Mouse (Mus musculus): ENCODE results near the gene Msn.

Msn gene

DNA sequence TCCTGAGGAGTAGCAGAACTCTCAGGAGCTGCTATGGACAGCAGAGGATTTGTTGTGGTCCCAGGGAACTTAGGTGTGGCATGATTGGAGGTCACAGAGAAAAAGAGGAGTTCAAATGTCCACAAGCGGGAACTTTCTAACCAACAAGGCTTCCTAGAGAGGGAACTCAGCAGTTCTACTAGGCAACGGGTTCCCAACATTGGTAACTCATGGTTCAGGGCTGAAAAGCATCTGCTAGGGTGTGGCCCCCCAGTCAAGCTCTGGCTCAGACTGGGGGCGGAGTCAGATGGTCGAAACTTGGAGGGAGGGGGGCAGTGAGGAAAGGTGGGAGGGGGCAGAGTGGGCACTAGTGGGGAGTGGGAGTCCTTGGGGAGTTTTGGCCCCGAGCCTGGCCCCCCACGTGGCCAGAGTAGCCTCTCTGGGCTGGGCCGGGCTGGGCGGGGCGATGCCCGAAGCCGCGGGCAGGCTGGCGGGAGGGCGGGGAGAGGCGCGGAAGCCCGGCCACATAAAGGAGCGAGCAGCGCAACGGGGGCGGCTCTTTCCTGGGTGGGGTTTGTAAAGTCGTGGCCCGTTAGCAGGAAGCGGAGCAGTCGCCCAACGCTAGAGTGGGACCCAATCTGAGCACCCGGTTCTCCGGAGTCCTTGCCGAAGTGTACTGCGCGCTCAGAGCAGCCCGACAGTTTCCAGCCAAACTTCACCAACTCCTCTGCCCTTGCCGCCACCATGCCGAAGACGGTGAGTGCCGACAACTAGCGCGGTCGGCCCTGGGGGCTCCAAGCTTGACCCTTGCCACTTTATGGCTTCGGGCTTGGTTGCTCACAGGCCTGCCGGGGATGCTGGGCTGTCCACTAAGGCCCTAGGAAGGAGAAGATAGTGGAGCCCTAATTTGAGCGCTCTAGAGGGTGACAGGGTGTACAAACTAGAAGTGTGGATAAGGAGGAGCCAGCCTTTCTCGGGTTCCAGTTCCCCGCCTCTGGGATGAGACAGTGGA, at the start of gene Msn:
TSS of gene Msn (plus strand) at position 534 of the 991 bp plus-strand sequence.
- DNase-seq = no peak

DNA sequence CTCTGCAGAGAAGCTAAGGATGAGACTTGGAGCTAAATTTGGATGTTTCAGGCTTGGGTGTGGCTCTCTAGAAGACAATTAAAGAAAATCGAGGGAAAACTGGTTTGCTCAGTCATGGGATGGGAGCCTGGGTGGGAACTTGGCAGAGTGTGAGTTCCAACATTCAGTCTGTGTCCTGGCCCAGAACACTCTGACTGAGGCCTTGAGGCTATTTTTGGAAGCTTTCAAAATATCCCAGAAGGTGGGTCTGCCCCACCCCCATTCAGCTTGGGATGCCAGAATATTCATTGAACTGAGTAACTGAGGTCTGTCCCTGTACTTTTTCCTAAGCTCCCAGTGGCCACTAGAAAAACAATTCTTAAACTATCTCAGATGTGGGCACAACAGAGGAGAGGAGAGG, 43.0 kb upstream of the Msn start:
- DNase-seq = no peak

DNA sequence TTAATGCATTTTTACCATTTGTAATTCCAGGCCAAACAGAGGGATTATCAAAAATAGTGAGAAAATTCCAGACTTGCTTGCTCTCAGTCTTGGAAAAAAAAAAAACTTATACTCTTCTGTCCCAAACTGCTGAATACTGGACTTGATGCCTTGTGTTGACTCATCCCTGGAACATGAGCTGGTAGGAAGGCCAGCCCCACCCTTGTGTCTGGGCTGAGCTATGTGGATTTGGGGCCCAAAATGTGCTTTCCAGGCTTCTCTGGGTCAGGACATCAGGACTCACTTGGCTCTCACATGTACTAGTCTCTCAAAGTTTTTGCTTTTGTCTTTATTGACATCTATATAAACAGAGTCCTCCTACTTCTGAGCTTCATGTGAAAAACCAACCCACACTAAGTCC, 18.1 kb upstream of the Msn start:
- no peak for DNase-seq

DNA sequence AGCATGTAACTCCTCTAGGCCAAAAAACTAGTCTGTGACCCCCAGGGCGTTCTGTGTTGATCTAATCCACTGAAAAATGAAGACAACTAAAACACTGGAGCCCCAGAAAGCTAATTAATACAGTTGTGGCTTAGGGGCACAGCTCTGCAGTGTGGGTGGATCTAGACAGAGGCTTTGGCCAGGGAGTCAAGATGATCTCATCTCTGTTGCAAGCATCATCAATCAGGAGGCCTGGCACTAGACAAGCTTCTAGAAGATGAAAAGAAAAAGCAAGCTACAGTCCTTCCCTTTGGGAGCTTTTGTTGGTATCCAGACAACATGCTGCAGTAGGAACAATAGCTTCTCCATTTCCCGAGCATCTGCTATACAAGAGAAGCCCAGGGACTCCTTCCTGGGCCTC, 9.6 kb upstream of the Msn start:
- DNase-seq = no peak

DNA sequence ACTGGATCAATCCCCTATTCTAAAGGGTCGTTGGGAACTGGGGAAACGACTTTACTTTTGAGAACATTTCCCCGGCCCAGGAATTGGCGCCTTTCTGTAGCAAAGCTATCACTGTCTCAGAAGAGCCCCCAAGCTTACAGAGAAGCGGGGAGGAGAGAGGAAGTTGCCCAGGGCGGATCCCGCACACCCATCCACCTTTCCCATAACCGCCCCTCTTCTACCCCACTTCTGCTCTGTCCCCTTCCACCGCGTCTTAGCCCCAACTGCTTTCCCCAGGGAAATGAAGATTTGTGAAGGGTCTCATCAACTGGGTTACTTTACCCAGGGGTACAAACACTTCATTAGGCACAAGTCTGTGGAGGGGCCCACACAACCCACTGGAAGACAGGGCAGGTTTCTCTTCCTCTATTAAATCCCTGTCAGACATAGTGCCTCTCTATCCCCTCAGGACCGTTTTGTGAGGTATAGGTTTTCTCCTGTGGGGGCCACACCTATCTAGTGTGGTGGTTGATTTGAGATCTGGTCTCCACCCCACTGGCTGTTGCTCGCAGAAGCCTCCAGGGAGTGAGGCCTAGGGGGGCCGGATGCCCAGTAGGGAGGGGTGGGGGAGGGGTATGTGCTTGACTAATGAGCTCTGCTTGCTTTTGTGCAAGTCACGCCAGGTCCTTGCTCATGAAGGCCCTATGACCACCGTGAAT, 820 bp downstream of the Msn start:
- no peak for DNase-seq

DNA sequence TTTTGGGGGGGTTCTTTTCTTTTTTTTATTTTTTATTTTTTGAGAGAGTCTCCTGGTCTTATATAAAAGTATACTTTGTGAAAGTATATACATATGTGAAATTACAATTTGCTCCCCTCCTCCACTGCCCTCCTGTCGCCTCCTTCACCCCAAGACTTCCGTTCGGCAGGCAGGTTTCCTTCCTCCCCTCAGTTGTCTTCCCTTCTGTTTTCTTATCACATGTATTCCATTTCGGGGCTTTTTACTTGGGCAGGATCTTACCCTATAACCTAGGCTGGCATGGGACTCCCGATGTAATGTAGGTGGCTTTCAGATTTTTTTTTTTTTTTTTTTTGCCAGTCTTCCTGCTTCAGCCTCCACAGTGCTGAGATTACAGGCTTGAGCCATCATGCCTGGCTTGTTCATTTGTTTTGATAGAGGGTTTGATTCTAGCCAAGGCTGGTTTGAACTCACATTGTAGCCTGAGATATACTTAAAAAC, 1.7 kb downstream of the Msn start:
- no peak for DNase-seq

DNA sequence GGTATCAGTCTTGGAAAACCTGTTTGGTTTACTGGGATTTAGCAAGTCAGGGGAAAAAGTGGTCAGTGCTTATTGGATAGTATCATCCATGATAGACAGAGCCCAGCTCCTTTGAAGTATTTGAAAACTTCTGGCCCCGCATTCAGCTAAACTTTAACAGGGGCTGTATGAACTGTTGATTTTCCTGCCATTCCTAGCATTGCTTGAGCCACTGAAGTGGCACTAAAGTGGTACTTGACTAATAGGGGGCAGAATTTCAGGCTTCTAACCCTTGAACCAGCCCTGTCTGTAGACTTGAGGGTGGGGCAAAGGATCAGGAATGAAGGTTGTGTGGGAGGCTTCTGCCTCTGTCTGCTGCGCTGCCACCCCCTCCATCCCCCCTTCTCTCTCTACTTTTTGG, 3.2 kb downstream of the Msn start:
- no peak for DNase-seq

DNA sequence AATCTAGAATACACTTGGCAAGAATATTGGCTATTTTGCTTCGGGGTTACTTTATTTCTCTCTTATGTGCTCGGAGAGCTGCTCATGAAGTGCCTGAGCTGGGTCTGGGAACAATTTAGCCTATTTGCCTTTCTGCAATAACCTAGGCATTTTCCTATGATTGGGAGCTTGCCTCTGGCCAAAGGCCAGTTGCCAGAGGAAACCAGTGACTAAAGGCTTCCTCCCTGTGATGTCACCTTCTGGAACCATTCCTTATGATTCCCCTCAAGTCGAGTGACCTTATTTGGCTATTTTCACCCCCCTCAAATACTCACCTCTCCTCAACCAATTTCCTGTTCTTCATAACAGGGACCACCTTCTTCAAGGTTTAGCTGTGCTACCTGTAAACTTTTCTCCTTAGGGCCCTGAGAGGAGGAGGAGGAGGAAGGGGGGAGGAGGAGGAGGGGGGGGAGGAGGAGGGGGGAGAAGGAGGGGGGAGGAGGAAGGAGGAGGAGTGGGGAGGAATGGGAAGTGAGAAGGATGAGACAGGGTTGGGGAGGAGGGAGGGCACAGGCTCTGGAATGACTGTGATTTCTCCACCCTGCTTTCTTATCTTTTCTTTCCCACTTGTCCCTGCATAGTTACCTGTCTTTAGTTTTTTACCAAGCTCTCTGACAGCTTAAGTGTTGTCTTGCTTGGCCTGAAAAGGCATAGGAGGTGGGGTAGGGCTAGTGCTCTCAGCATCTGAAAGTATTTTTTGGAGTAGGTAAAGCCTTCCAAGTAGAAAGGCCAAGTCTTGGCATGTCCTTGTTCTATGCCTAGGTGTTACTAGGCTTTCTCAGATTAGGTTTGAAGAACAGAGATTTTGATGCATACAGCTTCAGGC, 11.8 kb downstream of the Msn start:
- DNase-seq = peak; percentile 6

DNA sequence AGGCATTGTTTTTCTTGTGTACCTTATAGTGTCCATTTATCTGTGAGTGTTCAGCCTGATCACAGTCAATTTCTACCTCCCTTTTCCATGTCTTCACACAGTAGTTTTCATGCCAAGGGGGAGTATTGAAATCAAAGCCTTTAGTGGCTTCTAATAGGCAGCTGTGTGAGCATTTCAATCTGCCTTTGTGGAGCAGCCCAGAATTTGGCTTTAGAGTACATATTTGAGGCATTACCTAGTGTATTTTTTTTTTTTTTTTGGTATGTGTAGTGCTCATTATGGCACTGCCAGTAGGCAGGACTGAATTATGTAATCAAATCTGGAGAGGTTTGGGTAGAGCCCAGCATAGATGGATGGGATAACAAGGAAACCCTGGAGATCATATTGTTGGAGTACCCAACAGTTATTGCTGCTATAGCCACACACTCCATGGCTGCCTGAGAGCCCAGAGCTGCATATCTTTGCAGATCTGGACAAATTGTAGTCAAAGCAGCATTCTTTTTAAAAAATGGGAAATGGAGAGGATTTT, 17.3 kb downstream of the Msn start:
- DNase-seq = no peak

DNA sequence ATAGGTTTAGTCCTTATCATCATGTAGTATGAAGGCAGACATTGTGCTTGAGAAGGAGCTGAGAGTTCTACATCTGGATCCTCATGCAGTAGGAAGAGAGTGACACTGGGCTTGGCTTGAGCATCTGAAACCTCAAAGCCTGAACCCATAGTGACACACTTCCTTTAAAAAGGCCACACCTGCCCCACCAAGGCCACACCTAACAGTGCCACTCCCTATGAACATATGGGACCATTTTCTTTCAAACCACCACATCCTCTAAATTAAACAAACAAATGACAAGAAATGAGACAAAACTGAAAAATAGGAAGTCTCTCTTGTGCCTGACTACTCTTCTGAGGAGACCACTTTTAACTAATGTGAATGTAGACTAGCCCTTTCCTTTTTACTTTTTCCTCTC, 19.7 kb downstream of the Msn start:
- no peak for DNase-seq

DNA sequence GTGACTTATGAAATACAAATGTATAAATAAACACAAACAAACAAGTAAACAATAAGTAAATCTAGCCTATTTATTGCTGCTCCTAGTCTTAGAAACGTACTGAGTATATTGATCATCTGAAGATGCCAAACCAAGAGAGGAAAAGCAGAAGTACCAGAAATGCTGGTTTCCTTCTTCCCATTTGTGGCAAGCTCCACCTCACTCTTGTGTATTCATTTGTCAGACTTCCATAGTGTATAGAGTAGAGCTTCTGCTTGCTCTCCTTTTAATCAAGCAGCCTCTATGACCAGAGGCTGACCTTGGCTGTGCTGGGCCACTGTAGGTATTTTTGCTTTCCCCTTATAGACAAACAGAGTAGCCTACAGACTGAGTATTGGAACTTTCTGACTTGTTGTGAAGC, 21.5 kb downstream of the Msn start:
- DNase-seq = no peak

DNA sequence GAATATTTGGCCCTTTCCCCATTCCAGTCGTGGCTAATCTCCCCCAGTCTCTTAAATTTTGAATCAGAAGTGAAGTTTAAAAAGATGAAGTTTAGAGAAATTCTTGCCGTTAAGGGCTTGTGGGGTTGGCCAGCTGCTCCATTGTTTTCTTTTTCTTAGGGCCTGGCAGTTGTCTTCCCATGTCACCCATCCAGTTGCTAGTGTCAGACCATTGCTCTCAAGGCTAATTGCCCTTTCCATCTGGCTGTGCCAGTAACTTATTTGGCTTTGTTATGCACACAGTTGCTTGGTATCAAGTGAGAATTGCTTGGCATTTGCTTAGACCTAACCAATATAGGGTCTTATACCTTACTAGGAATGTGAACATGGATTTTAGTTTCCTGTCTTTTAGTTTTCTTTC, 24.2 kb downstream of the Msn start:
- no peak for DNase-seq

DNA sequence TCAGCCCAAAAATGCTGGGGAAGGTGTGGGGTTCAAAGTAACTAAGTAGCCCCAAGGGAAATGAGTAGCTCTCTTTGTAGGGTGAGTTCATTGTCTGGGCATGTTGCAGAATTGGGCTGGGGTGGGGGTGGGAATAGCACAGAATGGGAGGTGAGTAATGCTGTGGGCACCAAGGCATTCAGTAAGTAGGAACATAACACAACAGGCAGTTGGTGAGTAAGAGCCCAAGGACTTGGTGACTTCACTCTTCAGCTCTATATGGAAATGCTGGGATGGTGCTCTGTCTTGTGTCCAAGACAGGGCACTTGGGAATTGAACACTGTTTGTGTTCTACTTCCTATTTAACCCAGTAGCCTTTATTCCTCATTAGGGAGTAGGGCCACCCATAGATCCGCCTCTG, 26.1 kb downstream of the Msn start:
- no peak for DNase-seq

DNA sequence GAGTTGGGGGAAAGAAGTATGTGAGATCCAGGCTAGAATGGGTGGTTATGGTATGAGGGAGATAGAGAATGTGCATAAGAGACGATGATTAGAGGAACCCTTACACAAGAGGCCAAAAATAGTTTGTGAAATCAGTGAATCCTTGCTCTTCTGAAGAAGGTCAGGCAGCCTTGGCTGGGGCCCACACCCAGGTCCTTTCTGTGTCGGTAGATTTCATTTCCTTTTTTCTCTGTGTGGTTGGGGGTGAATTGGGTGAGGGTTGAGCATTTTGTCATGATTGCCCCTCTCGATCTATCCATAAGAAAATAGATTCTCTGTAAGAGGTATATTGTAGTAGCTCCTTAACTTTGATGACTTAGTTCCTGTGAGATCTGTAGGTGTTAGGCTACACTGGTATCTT, 31.0 kb downstream of the Msn start:
- DNase-seq = no peak

DNA sequence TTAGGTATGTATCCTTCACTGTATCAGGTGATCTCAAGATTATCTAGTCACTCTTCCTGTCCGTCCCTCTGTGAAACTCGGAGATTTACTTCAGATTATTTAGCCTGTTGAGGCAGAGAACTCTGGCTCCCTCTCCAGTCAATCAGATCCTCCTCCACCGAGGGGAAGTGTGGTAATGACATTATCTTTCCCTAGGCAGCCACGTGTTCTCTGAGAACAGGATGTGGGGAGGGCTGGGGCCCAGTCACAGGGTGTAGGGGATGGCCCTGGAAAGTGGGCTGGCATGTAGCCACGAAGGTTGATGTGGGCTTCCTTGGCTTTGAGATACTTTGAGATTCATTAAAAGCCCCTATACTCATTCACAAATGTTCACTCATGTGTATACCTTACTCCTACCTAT, 34.3 kb downstream of the Msn start:
- no peak for DNase-seq

DNA sequence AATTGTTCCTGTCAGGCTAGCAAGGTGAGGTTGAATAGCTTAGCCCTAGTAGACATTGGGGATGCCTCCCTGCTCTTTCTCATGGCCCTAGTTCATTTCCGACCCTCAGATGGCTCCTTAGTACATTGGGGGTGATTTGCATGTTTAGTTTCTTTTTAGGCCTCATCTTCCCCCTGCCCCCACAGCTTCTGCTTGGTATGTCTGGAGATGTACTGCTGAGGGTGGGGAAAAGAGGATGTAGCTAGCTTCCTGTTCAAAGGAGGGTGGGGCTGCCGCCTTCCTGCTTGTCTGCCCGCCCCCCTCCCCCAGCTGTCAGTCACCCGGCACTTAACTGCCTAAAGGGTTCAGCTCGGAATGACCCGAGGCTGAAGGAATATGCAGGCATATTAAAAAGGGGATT, 34.8 kb downstream of the Msn start:
- DNase-seq = no peak

DNA sequence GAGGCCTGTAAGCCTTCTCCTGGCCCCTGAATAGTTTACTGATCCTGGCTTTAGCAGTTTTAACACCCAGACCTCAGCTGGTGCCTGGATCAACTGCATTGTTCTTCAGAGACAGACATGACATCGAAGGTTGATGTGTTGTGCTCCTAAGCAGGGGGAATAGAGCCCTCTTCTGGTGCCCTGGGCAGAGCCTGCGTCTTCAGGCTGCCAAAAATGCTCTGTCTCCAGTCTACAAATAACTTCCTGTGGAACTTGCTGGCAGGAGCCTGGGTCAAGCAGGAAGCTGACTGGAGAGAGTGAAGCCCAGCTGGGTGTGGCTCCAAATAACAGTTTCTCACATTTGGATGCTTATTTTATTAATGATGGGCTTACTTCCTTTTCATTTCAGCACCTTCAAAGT, 37.4 kb downstream of the Msn start:
- peak; percentile 1 for DNase-seq

DNA sequence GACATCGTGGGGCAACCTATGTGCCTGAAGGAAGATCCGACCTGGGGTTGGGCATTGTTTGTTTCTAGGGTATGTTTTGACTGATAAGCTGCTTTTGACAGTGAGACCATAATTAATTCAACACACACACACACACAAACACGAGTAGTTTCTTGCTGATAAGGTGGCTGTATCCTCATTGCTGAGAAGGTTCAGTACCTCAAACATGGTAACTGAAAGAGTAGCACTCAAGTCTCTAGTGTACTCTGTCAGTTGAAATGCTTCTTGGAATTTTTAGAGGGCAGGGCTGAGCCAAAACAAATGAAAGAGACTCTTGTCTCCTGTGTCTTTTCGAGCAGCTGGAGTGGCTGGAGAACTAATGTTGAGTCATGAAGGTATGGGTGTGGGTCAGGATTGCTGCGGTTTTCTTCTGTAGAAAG, 38.4 kb downstream of the Msn start:
- no peak for DNase-seq

DNA sequence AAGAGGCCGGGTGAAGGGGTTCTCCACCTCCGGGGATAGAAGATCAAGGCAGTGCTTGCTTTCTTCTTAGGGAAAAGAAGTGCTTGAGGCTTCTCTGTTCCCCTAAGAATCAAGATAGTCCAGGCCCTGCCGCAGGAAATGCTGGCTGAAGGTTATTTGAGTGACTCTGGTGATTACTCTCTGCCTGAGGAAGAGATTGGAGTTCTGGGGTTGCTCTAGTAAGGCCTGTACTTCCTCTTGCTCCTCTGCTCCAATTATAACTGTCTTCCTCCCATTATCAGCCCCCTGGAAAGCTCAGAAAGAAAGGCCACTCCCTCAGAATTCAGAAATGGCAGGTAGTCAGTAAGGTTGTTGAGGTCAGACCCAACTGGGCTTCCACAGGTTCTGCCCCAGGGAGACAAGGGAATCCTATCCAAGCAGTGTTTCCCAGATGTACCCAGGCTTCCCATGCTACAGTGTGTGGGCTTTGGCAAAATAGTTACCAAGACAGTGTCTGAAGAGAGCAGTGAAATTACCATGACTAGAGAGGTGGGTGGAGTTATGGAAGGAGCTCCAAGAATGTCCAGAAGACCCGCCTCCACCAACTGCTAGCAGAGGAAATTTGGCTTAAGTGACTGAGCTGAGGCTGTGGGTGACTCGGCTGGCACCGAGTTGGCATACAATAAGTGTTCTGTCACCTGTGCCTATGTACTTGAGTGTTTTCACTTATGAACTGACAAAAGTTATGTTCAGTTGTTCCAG, 39.2 kb downstream of the Msn start:
- no peak for DNase-seq

DNA sequence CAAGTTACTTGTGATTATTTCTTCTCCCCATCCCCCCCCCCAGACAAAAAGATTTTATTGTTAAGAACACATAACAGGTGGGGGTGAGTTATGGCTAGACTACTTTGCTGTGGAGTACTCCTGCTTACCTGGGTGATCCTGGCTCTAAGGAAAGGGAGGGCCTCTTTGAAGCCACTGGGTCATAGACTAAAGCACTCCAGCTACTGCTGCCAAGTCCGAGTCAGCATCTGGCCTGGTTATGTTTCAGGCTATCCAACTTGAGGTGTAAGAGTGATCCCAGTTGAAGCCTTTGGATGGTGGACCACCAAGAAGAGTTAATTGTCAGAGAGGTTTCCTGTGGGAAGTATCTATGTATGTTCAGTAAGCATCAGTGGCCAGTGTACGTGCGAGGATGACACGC, 39.7 kb downstream of the Msn start:
- no peak for DNase-seq

DNA sequence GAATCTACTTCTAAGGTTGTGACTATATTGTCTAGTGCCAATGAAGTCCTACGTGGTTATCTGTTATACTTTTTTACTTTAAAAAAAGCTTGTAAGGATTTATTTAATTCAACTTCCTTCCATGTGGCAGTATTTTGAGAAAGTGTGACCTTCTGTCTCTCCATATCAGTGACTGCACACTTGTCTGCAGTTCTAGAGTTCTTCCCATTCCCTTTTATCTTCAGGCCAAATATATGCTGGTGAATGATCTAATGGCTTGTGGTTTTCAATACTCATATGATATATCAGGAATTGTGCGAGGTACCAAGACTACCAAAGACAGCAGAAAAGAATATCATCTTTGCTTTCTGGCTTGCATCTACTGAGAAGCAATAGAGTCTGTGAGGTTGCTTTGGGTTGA, 43.4 kb downstream of the Msn start:
- no peak for DNase-seq

DNA sequence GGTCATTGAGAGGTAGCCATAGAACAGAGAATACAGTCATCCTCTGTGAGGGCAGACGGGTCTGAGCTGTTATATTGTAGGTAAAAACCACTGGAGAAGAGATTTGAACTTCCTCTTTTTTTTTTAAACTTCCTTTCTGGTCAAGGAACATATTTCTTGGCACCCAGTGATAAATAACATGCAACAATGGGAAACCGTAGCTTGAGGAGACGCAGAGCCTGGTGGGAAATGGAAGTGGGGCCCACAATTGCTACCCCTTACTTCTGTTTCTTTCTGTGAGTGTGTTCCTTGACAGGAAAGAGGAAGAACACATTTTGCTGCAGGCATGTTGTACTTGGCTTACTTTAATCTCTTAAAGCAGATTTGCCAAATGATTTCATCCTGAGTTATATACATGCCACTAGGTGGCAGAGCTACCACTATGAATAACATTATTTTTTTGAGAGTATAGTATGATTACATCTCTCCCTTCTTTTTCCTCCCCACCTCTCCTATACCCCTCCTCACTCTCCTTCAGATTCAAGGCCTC, 49.2 kb downstream of the Msn start:
- peak; percentile 11 for DNase-seq

Data from cerebellum, adult 9-10 months (tissue).